Mouse (Mus musculus): Measurements from ENCODE around the gene Caml. TPM values are rescaled to one million over a fixed set of nuclear protein-coding genes. Genes with fewer than 3 reads are reported as not detected.
"Not testable (repeated sequence)": the region's sequence is repeated elsewhere in the genome, so short reads cannot be mapped to it uniquely, and the experiment has no call there.

Gene Caml
- polyA plus RNA-seq, 1 experiment from 2014 or later: 36.2 TPM

- ATAC-seq (replicated peaks; ENCODE audit: low FRiP score) (no peak), DNase-seq (ENCODE audit: low spot score) (no peak)
- Histone ChIP-seq H3K27ac (ENCODE audit: low read depth, low read length) (no peak overlapping the region), H3K4me3 (ENCODE audit: low read depth, low read length) (no peak overlapping the region), H3K4me1 (replicated peaks; ENCODE audit: control insufficient read depth, insufficient read depth, low read length) (no peaks in the 10 kb centered on the region), H3K4me2 (no peak overlapping the region), H3K9me3 (ENCODE audit: control insufficient read depth, low read length) (no peaks in the 10 kb centered on the region), H3K27me3 (replicated peaks; ENCODE audit: control insufficient read depth, insufficient read depth, low read length) (no peaks in the 10 kb centered on the region), H3K36me3 (ENCODE audit: control insufficient read depth, insufficient read depth, low read length) (peaks cover 16% of the 10 kb centered on the region), H3K9ac (ENCODE audit: low read depth, low read length) (no peak overlapping the region)
- 93% methylated on average over 2 of the region's 2 CpGs for WGBS
These were observed 15.2 kb upstream of the Caml start for GRCm38 (mm10) chr13:55607624-55608006.

GRCm38 (mm10) chr13:55611996-55612395 lies 10.8 kb upstream of the Caml start:
- no peaks in the 10 kb centered on the region for H3K27me3 ChIP-seq (replicated peaks; ENCODE audit: control insufficient read depth, insufficient read depth, low read length)
- WGBS: 77% methylated on average over 7 of the region's 7 CpGs
- ATAC-seq (replicated peaks; ENCODE audit: low FRiP score) (no peak), DNase-seq (ENCODE audit: low spot score) (no peak)
- no peaks in the 10 kb centered on the region for H3K4me1 ChIP-seq (replicated peaks; ENCODE audit: control insufficient read depth, insufficient read depth, low read length)
- no peak overlapping the region for H3K4me3 ChIP-seq (ENCODE audit: low read depth, low read length)
- H3K36me3 ChIP-seq (ENCODE audit: control insufficient read depth, insufficient read depth, low read length): peaks cover 7% of the 10 kb centered on the region
- H3K9ac ChIP-seq (ENCODE audit: low read depth, low read length): no peak overlapping the region
- H3K9me3 ChIP-seq (ENCODE audit: control insufficient read depth, low read length): no peaks in the 10 kb centered on the region
- H3K27ac ChIP-seq (ENCODE audit: low read depth, low read length): no peak overlapping the region
- H3K4me2 ChIP-seq: no peak overlapping the region

GRCm38 (mm10) chr13:55613471-55613870 lies 9.3 kb upstream of the Caml start:
- no peak overlapping the region for H3K4me3 ChIP-seq (ENCODE audit: low read depth, low read length)
- ATAC-seq (replicated peaks; ENCODE audit: low FRiP score) (no peak), DNase-seq (ENCODE audit: low spot score) (no peak)
- H3K27ac ChIP-seq (ENCODE audit: low read depth, low read length): no peak overlapping the region
- peaks cover 7% of the 10 kb centered on the region for H3K36me3 ChIP-seq (ENCODE audit: control insufficient read depth, insufficient read depth, low read length)
- no peak overlapping the region for H3K4me2 ChIP-seq
- H3K4me1 ChIP-seq (replicated peaks; ENCODE audit: control insufficient read depth, insufficient read depth, low read length): no peaks in the 10 kb centered on the region
- no peak overlapping the region for H3K9ac ChIP-seq (ENCODE audit: low read depth, low read length)
- no peaks in the 10 kb centered on the region for H3K27me3 ChIP-seq (replicated peaks; ENCODE audit: control insufficient read depth, insufficient read depth, low read length)
- WGBS: 52% methylated on average over 5 of the region's 5 CpGs
- no peaks in the 10 kb centered on the region for H3K9me3 ChIP-seq (ENCODE audit: control insufficient read depth, low read length)

- peaks cover 9% of the 10 kb centered on the region for H3K4me1 ChIP-seq (replicated peaks; ENCODE audit: control insufficient read depth, insufficient read depth, low read length)
- H3K27ac ChIP-seq (ENCODE audit: low read depth, low read length): no peak overlapping the region
- DNase-seq (ENCODE audit: low spot score): no peak
- no peak for ATAC-seq (replicated peaks; ENCODE audit: low FRiP score)
- no peaks in the 10 kb centered on the region for H3K9me3 ChIP-seq (ENCODE audit: control insufficient read depth, low read length)
- H3K4me2 ChIP-seq: no peak overlapping the region
- H3K4me3 ChIP-seq (ENCODE audit: low read depth, low read length): no peak overlapping the region
- H3K36me3 ChIP-seq (ENCODE audit: control insufficient read depth, insufficient read depth, low read length): no peaks in the 10 kb centered on the region
- no peaks in the 10 kb centered on the region for H3K27me3 ChIP-seq (replicated peaks; ENCODE audit: control insufficient read depth, insufficient read depth, low read length)
- WGBS: 77% methylated on average over 4 of the region's 4 CpGs
- no peak overlapping the region for H3K9ac ChIP-seq (ENCODE audit: low read depth, low read length)
These were observed 3.5 kb upstream of the Caml start for GRCm38 (mm10) chr13:55619328-55619727.

GRCm38 (mm10) chr13:55620275-55620674 lies 2.5 kb upstream of the Caml start:
- H3K4me2 ChIP-seq: no peak overlapping the region
- 83% methylated on average over 2 of the region's 2 CpGs for WGBS

GRCm38 (mm10) chr13:55622156-55622648 lies 603 bp upstream of the Caml start:
- Histone ChIP-seq H3K4me3 (ENCODE audit: low read depth, low read length) (peak overlapping the region; percentile 76), H3K27ac (ENCODE audit: low read depth, low read length) (peak overlapping the region; percentile 70), H3K9ac (ENCODE audit: low read depth, low read length) (peak overlapping the region; percentile 78), H3K4me2 (peak overlapping the region; percentile 95)
- DNase-seq (ENCODE audit: low spot score); H3K9me3 ChIP-seq (ENCODE audit: control insufficient read depth, low read length); H3K4me1 ChIP-seq (replicated peaks; ENCODE audit: control insufficient read depth, insufficient read depth, low read length); H3K27me3 ChIP-seq (replicated peaks; ENCODE audit: control insufficient read depth, insufficient read depth, low read length); H3K36me3 ChIP-seq (ENCODE audit: control insufficient read depth, insufficient read depth, low read length); ATAC-seq (replicated peaks; ENCODE audit: low FRiP score): not testable (repeated sequence)
- 20% methylated on average over 20 of the region's 20 CpGs for WGBS

More at GRCm38 (mm10) chr13:55620275-55620674, 2.5 kb upstream of the Caml start:
- no peak overlapping the region for H3K27ac ChIP-seq (ENCODE audit: low read depth, low read length)
- DNase-seq (ENCODE audit: low spot score) (no peak), ATAC-seq (replicated peaks; ENCODE audit: low FRiP score) (no peak)
- peaks cover 9% of the 10 kb centered on the region for H3K4me1 ChIP-seq (replicated peaks; ENCODE audit: control insufficient read depth, insufficient read depth, low read length)
- H3K36me3 ChIP-seq (ENCODE audit: control insufficient read depth, insufficient read depth, low read length): no peaks in the 10 kb centered on the region; the same call in 1 of the 2 replicates
- H3K4me3 ChIP-seq (ENCODE audit: low read depth, low read length): no peak overlapping the region
- no peak overlapping the region for H3K9ac ChIP-seq (ENCODE audit: low read depth, low read length)
- no peaks in the 10 kb centered on the region for H3K27me3 ChIP-seq (replicated peaks; ENCODE audit: control insufficient read depth, insufficient read depth, low read length)
- no peaks in the 10 kb centered on the region for H3K9me3 ChIP-seq (ENCODE audit: control insufficient read depth, low read length)

GRCm38 (mm10) chr13:55634639-55635127 lies 11.9 kb downstream of the Caml start, which contains the start of gene Ddx46:
Ddx46 (plus strand) TSS chr13:55635027.
- Histone ChIP-seq H3K27ac (ENCODE audit: low read depth, low read length) (peak within 1 kb of the TSS; percentile 68), H3K27me3 (replicated peaks; ENCODE audit: control insufficient read depth, insufficient read depth, low read length) (no peaks in the 10 kb centered on the region), H3K36me3 (ENCODE audit: control insufficient read depth, insufficient read depth, low read length) (peaks cover 17% of the 10 kb centered on the region), H3K9ac (ENCODE audit: low read depth, low read length) (peak within 1 kb of the TSS; percentile 94), H3K4me3 (ENCODE audit: low read depth, low read length) (peak within 1 kb of the TSS; percentile 100), H3K4me1 (replicated peaks; ENCODE audit: control insufficient read depth, insufficient read depth, low read length) (peaks cover 9% of the 10 kb centered on the region), H3K9me3 (ENCODE audit: control insufficient read depth, low read length) (no peaks in the 10 kb centered on the region), H3K4me2 (peak within 1 kb of the TSS; percentile 74)
- ATAC-seq (replicated peaks; ENCODE audit: low FRiP score) (peak; percentile 92), DNase-seq (ENCODE audit: low spot score) (peak; percentile 88)
- 5% methylated on average over 30 of the region's 30 CpGs for WGBS

- H3K4me2 ChIP-seq: peak overlapping the region; percentile 74
- no peaks in the 10 kb centered on the region for H3K9me3 ChIP-seq (ENCODE audit: control insufficient read depth, low read length)
- peak overlapping the region; percentile 94 for H3K9ac ChIP-seq (ENCODE audit: low read depth, low read length)
- H3K4me3 ChIP-seq (ENCODE audit: low read depth, low read length): peak overlapping the region; percentile 100
- peaks cover 17% of the 10 kb centered on the region for H3K36me3 ChIP-seq (ENCODE audit: control insufficient read depth, insufficient read depth, low read length)
- peak; percentile 67 for ATAC-seq (replicated peaks; ENCODE audit: low FRiP score)
- peak overlapping the region; percentile 68 for H3K27ac ChIP-seq (ENCODE audit: low read depth, low read length)
- peaks cover 9% of the 10 kb centered on the region for H3K4me1 ChIP-seq (replicated peaks; ENCODE audit: control insufficient read depth, insufficient read depth, low read length)
- no peaks in the 10 kb centered on the region for H3K27me3 ChIP-seq (replicated peaks; ENCODE audit: control insufficient read depth, insufficient read depth, low read length)
- peak; percentile 38 for DNase-seq (ENCODE audit: low spot score)
- under 1% methylated on average over 40 of the region's 40 CpGs for WGBS
These were observed 12.4 kb downstream of the Caml start for GRCm38 (mm10) chr13:55635146-55635571.

Measured in liver, embryonic 11.5 days (tissue).